Mouse (Mus musculus): ENCODE measurements around the gene Traf3ip2. TPM values are rescaled to one million over a fixed set of nuclear protein-coding genes. Genes with fewer than 3 reads are reported as not detected.

Gene Traf3ip2
- polyA plus RNA-seq, 1 experiment from 2014 or later = 8.6 TPM

DNA sequence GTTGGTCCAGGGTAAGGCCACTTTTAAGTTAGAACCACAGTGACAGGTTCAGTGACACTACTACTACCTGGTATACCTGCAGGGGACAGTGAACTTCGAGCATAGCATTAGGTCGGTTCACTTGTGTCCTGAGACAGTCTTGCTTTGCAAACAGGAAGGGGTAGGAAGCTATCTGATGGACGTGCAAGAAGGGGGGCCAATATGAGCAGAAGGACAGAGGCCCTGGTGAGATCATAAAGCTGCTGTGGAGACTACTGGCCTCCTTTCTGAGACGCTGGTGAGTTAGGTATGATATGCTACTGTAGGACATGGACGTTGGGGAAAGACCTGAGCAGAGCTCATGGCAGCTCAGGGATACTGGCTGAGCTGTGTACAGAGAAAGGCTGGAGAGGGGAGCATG, 7.9 kb downstream of the Traf3ip2 start:
- Histone ChIP-seq H3K4me3 (no peak overlapping the region), H3K27ac (no peak overlapping the region), H3K4me2 (no peak overlapping the region), H3K27me3 (no peaks in the 10 kb centered on the region), H3K9ac (no peak overlapping the region), H3K9me3 (replicated peaks) (no peaks in the 10 kb centered on the region), H3K36me3 (peaks cover 17% of the 10 kb centered on the region), H3K4me1 (replicated peaks) (peaks cover 22% of the 10 kb centered on the region)
- WGBS = 82% methylated on average over 5 of the region's 5 CpGs
- no peak for ATAC-seq (replicated peaks; ENCODE audit: insufficient number of reproducible peaks, insufficient read depth, low FRiP score, low read depth)

DNA sequence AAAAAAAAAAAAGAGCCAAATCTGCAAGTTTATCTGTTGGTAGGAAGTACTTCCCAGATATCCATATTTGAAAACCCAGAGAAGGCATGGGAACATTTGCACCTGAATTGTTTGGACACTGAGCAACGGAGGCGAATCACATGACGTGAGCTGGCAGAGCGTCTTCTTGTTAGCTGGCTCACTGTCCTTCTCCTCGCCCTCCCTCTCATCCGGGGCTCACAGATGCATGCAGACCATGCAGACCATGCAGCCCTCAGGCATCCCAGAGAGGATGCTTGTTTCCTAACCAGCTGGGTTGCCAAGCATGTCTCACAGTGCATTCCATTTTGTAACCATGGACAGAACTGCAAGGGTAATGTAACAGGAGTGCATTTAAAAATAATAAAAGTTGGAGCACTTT, 11.1 kb downstream of the Traf3ip2 start:
- no peak overlapping the region for H3K9ac ChIP-seq
- ATAC-seq (replicated peaks; ENCODE audit: insufficient number of reproducible peaks, insufficient read depth, low FRiP score, low read depth) = no peak
- no peak overlapping the region for H3K27ac ChIP-seq
- peaks cover 24% of the 10 kb centered on the region for H3K36me3 ChIP-seq
- H3K4me1 ChIP-seq (replicated peaks) = peaks cover 17% of the 10 kb centered on the region
- H3K4me3 ChIP-seq = no peak overlapping the region
- H3K9me3 ChIP-seq (replicated peaks) = no peaks in the 10 kb centered on the region
- 72% methylated on average over 6 of the region's 6 CpGs for WGBS
- no peaks in the 10 kb centered on the region for H3K27me3 ChIP-seq
- no peak overlapping the region for H3K4me2 ChIP-seq

DNA sequence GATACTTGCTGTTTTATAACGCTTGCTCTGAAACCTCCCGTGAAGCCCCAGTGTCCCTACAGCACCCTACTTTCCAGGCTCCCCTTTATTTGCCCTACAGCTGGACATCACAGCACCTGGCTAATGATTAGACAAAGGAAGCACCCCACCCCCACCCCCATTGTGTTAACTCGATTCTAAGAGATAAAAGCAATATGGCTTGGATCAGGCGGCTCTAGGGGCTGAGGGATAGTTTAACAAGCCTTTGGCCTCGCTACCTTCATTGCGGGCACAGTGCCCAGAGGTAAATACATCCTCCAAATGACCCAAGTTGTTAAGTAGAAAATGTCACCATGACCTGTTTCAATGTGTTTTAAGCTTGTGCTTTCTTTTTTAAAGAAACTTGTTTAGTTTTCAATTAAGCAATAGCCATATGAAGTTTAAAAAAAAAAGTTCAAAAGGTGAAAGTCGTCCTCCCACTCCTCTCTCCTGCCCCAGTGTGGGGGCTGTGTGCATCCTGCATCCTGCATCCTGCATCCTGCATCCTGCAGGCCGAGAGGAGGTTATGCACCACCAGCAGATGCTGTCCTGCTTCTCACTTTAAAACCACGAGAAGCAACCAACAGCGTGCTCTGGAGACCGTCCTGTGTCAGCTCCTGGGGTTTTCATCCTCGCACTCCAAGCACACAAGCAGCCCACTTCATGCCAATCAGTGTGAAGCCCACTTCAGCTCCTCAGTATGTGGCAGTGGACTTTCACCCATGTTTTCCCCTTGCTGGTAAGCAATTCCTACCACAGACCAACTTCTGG, 12.3 kb downstream of the Traf3ip2 start:
- Histone ChIP-seq H3K4me3 (no peak overlapping the region), H3K27me3 (no peaks in the 10 kb centered on the region), H3K9ac (no peak overlapping the region), H3K36me3 (peaks cover 18% of the 10 kb centered on the region), H3K9me3 (replicated peaks) (no peaks in the 10 kb centered on the region), H3K4me1 (replicated peaks) (peaks cover 28% of the 10 kb centered on the region), H3K27ac (no peak overlapping the region), H3K4me2 (no peak overlapping the region)
- no peak for ATAC-seq (replicated peaks; ENCODE audit: insufficient number of reproducible peaks, insufficient read depth, low FRiP score, low read depth)
- 57% methylated on average over 12 of the region's 12 CpGs for WGBS

- no peak for ATAC-seq (replicated peaks; ENCODE audit: insufficient number of reproducible peaks, insufficient read depth, low FRiP score, low read depth)
- 69% methylated on average over 11 of the region's 11 CpGs for WGBS
- no peaks in the 10 kb centered on the region for H3K27me3 ChIP-seq
- no peak overlapping the region for H3K27ac ChIP-seq
- H3K9me3 ChIP-seq (replicated peaks) = no peaks in the 10 kb centered on the region
- H3K4me1 ChIP-seq (replicated peaks) = peaks cover 36% of the 10 kb centered on the region
- H3K4me2 ChIP-seq = no peak overlapping the region
- H3K9ac ChIP-seq = no peak overlapping the region
- peaks cover 17% of the 10 kb centered on the region for H3K36me3 ChIP-seq
- H3K4me3 ChIP-seq = no peak overlapping the region
Measured at GRCm38 (mm10) chr10:39625626-39626260, 13.0 kb downstream of the Traf3ip2 start.

DNA sequence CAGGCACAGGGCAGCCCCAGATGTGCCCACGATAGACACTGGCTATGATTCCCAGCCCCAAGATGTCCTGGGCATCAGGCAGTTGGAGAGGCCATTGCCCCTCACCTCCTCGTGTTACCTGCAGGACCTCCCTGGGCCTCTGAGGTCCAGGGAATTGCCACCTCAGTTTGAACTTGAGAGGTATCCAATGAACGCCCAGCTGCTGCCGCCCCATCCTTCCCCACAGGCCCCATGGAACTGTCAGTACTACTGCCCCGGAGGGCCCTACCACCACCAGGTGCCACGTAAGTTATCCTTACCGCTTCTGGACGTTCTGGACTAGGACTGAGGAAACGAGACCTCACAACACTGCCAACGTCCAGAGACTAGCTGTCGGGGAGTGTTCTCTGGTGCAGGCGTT, 13.6 kb downstream of the Traf3ip2 start:
- ATAC-seq (replicated peaks; ENCODE audit: insufficient number of reproducible peaks, insufficient read depth, low FRiP score, low read depth) = no peak
- H3K4me1 ChIP-seq (replicated peaks) = peaks cover 42% of the 10 kb centered on the region
- H3K27ac ChIP-seq = no peak overlapping the region

DNA sequence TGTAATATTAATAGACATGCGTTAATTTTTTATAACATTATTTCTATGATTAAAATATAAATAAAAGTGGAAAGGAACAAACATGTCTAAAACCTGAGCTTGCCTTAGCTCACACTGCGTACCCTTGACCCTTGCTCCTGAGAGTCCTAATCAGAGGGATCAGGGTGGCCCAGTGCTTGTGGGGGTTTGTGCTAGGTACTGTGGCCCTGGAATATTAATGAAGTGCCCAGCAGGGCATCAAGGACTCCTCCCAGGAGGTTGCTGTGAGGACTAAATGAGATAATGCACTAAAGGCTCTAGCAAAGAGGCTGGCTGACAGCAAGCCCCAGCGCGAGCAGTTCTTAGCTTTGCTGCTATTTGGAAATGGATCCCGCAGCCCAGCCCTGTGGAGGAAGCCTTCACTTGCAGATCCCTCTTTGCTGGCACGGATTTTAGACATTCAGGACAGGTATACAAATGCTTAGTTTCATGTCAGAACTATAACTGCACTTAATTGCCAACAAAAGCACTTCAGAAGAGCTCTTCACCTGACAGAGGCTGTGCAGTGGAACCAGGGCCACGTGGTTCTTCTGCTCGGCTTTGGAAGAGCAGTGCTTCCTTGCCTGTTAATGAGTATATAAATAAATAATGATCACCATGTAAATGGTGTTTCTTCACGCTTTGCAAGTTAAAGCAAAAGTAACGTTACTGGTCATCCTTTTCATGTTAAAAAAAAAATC, 16.2 kb downstream of the Traf3ip2 start:
- no peak for ATAC-seq (replicated peaks; ENCODE audit: insufficient number of reproducible peaks, insufficient read depth, low FRiP score, low read depth)
- no peak overlapping the region for H3K4me2 ChIP-seq
- H3K9me3 ChIP-seq (replicated peaks) = no peaks in the 10 kb centered on the region
- H3K9ac ChIP-seq = no peak overlapping the region
- H3K27me3 ChIP-seq = no peaks in the 10 kb centered on the region
- H3K36me3 ChIP-seq = peaks cover 7% of the 10 kb centered on the region; the same call in 1 of the 2 replicates
- 42% methylated on average over 10 of the region's 10 CpGs for WGBS
- H3K27ac ChIP-seq = peak overlapping the region; percentile 81
- H3K4me1 ChIP-seq (replicated peaks) = peaks cover 43% of the 10 kb centered on the region
- H3K4me3 ChIP-seq = no peak overlapping the region

More for the DNA sequence above, 13.6 kb downstream of the Traf3ip2 start:
- H3K4me2 ChIP-seq = no peak overlapping the region
- no peak overlapping the region for H3K9ac ChIP-seq
- H3K4me3 ChIP-seq = no peak overlapping the region
- 88% methylated on average over 12 of the region's 12 CpGs for WGBS
- H3K9me3 ChIP-seq (replicated peaks) = no peaks in the 10 kb centered on the region
- peaks cover 10% of the 10 kb centered on the region for H3K36me3 ChIP-seq
- H3K27me3 ChIP-seq = no peaks in the 10 kb centered on the region

- H3K9ac ChIP-seq = peak overlapping the region; percentile 18; the same call in 1 of the 2 replicates
- ATAC-seq (replicated peaks; ENCODE audit: insufficient number of reproducible peaks, insufficient read depth, low FRiP score, low read depth) = peak; percentile 45; the same call in 1 of the 2 replicates
- H3K4me1 ChIP-seq (replicated peaks) = peaks cover 34% of the 10 kb centered on the region
- WGBS = 27% methylated on average over 18 of the region's 18 CpGs
- H3K36me3 ChIP-seq = peaks cover 7% of the 10 kb centered on the region; the same call in 1 of the 2 replicates
- peak overlapping the region; percentile 81 for H3K27ac ChIP-seq
- no peaks in the 10 kb centered on the region for H3K27me3 ChIP-seq
- H3K9me3 ChIP-seq (replicated peaks) = no peaks in the 10 kb centered on the region
- H3K4me3 ChIP-seq = 0 out of 2 replicates have a peak overlapping the region, but pooled peaks have one; percentile 9
- H3K4me2 ChIP-seq = peak overlapping the region; percentile 44
Measured at GRCm38 (mm10) chr10:39629746-39630552, 17.2 kb downstream of the Traf3ip2 start.

GRCm38 (mm10) chr10:39630811-39631210, 18.1 kb downstream of the Traf3ip2 start:
- H3K9ac ChIP-seq = no peak overlapping the region
- peaks cover 30% of the 10 kb centered on the region for H3K4me1 ChIP-seq (replicated peaks)
- H3K9me3 ChIP-seq (replicated peaks) = no peaks in the 10 kb centered on the region
- H3K27me3 ChIP-seq = no peaks in the 10 kb centered on the region
- no peak overlapping the region for H3K4me3 ChIP-seq
- ATAC-seq (replicated peaks; ENCODE audit: insufficient number of reproducible peaks, insufficient read depth, low FRiP score, low read depth) = 0 out of 2 replicates have a peak, but pooled peaks have one; percentile 27
- WGBS = 27% methylated on average over 6 of the region's 6 CpGs
- H3K4me2 ChIP-seq = peak overlapping the region; percentile 44; the same call in 1 of the 2 replicates
- peak overlapping the region; percentile 81 for H3K27ac ChIP-seq
- H3K36me3 ChIP-seq = peaks cover 9% of the 10 kb centered on the region; the same call in 1 of the 2 replicates

DNA sequence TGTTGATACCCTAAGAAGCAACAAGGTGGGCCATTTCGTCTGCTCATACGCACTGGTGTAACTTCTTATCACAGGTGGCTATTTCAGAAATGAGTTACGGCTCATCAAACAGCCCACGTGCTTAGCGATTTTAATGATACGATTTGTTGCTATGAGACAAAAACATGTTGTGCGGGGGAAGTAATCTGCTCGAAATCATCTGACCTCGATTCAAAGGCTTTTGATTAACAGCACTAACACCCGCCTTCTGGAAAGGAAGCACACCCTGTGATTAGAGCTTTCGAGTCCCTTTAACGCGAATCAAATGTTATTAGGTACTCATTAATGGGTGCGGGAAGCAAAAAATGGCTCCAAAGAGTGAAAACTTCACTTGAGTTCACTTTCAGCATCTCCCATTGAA, 18.9 kb downstream of the Traf3ip2 start:
- no peak for ATAC-seq (replicated peaks; ENCODE audit: insufficient number of reproducible peaks, insufficient read depth, low FRiP score, low read depth)
- H3K27me3 ChIP-seq = no peaks in the 10 kb centered on the region
- no peaks in the 10 kb centered on the region for H3K9me3 ChIP-seq (replicated peaks)
- H3K4me2 ChIP-seq = no peak overlapping the region
- H3K4me1 ChIP-seq (replicated peaks) = peaks cover 30% of the 10 kb centered on the region
- peaks cover 4% of the 10 kb centered on the region; the same call in 1 of the 2 replicates for H3K36me3 ChIP-seq
- H3K4me3 ChIP-seq = no peak overlapping the region
- no peak overlapping the region for H3K27ac ChIP-seq
- WGBS = 77% methylated on average over 14 of the region's 14 CpGs
- H3K9ac ChIP-seq = no peak overlapping the region

GRCm38 (mm10) chr10:39633379-39633778, 20.6 kb downstream of the Traf3ip2 start:
- no peak for ATAC-seq (replicated peaks; ENCODE audit: insufficient number of reproducible peaks, insufficient read depth, low FRiP score, low read depth)
- Histone ChIP-seq H3K27me3 (no peaks in the 10 kb centered on the region), H3K4me1 (replicated peaks) (peaks cover 30% of the 10 kb centered on the region), H3K4me2 (no peak overlapping the region), H3K9ac (no peak overlapping the region), H3K4me3 (no peak overlapping the region), H3K9me3 (replicated peaks) (no peaks in the 10 kb centered on the region), H3K27ac (no peak overlapping the region), H3K36me3 (peaks cover 3% of the 10 kb centered on the region; the same call in 1 of the 2 replicates)
- 83% methylated on average over 6 of the region's 6 CpGs for WGBS

Data from heart, embryonic 15.5 days (tissue).